Mouse (Mus musculus): ENCODE data around the gene Dcdc2b. TPM values are rescaled to one million over a fixed set of nuclear protein-coding genes. Genes with fewer than 3 reads are reported as not detected.

Gene Dcdc2b
- total and polyA plus RNA-seq, 3 experiments: 0.39 to 1.7 (median 0.45) TPM

DNA sequence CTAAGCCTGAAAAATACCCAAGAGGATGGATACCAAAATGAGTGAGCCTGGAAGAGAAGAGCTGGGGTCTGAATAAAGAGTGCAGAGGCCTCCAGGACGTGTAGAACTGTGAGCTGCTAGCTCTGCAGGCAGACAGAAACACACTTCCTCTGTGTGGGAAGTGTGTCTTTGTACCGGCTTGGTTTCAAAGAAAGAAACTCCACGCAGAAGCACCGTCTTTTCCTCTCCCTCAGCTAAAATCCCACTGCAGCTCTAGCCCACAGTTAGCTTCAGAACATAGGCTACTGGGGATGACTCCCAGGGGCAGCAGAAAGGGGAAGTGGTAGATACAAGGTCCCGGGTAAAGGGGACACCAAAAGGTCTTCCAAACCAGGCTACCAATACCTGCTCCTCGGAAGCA lies 31.1 kb upstream of the Dcdc2b start:
- Histone ChIP-seq H3K36me3 (ENCODE audit: control insufficient read depth, insufficient read depth, low read length) (no peaks in the 10 kb centered on the region), H3K27ac (no peak overlapping the region), H3K9ac (ENCODE audit: low read depth, low read length) (no peak overlapping the region), H3K27me3 (ENCODE audit: control insufficient read depth, insufficient read depth, low read length) (no peaks in the 10 kb centered on the region), H3K4me3 (no peak overlapping the region), H3K4me1 (ENCODE audit: control insufficient read depth, insufficient read depth, low read length) (no peaks in the 10 kb centered on the region), H3K79me2 (replicated peaks; ENCODE audit: control insufficient read depth, insufficient read depth, low read length) (no peaks in the 10 kb centered on the region)
- no peak for TF ChIP-seq CTCF (IDR thresholded peaks at IDR 0.05)
- no peak for TF ChIP-seq POLR2A (IDR thresholded peaks at IDR 0.05; ENCODE audit: insufficient read depth, low read depth, low read length)
- no peak for TF ChIP-seq EP300 (IDR thresholded peaks at IDR 0.05; ENCODE audit: insufficient read depth, low read depth, low read length)
- no peak for DNase-seq
- 78% methylated on average over 6 of the region's 6 CpGs for WGBS
- intact Hi-C loops (cut with DNase I): no loop called here

DNA sequence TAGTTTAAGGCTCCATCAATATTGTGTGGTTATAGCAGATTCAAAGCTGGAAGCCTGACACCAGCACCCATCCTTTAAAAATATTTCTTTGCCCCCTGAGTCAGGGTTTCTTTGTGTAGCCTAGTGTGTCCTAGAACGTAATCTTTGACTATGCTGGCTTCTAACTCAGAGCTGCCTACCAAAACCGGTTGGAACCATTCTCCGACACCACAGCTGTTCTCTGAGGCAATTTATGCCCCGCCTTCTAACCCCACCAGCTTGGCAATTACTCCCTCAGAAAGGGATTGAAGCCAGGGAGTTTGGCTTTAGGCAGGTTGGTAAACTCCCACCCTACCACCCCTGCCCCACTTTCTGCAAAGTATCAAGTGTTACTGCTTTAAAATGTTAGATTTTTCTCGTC lies 27.7 kb upstream of the Dcdc2b start:
- H3K27me3 ChIP-seq (ENCODE audit: control insufficient read depth, insufficient read depth, low read length): no peaks in the 10 kb centered on the region
- peaks cover 2% of the 10 kb centered on the region for H3K4me1 ChIP-seq (ENCODE audit: control insufficient read depth, insufficient read depth, low read length)
- intact Hi-C loops (cut with DNase I): loop anchor here (2.0 kb wide), 1 partner anchor 29 kb away; no protein-coding TSS in a partner anchor
- H3K36me3 ChIP-seq (ENCODE audit: control insufficient read depth, insufficient read depth, low read length): peaks cover 4% of the 10 kb centered on the region; the same call in 1 of the 2 replicates
- no peak overlapping the region; the same call in 1 of the 2 replicates for H3K27ac ChIP-seq
- no peak overlapping the region for H3K9ac ChIP-seq (ENCODE audit: low read depth, low read length)
- no peak overlapping the region for H3K4me3 ChIP-seq
- 50% methylated on average over 5 of the region's 5 CpGs for WGBS
- TF ChIP-seq CTCF (IDR thresholded peaks at IDR 0.05) (no peak), POLR2A (IDR thresholded peaks at IDR 0.05; ENCODE audit: insufficient read depth, low read depth, low read length) (no peak), EP300 (IDR thresholded peaks at IDR 0.05; ENCODE audit: insufficient read depth, low read depth, low read length) (no peak)
- no peaks in the 10 kb centered on the region; the same call in 1 of the 2 replicates for H3K79me2 ChIP-seq (replicated peaks; ENCODE audit: control insufficient read depth, insufficient read depth, low read length)
- no peak for DNase-seq

DNA sequence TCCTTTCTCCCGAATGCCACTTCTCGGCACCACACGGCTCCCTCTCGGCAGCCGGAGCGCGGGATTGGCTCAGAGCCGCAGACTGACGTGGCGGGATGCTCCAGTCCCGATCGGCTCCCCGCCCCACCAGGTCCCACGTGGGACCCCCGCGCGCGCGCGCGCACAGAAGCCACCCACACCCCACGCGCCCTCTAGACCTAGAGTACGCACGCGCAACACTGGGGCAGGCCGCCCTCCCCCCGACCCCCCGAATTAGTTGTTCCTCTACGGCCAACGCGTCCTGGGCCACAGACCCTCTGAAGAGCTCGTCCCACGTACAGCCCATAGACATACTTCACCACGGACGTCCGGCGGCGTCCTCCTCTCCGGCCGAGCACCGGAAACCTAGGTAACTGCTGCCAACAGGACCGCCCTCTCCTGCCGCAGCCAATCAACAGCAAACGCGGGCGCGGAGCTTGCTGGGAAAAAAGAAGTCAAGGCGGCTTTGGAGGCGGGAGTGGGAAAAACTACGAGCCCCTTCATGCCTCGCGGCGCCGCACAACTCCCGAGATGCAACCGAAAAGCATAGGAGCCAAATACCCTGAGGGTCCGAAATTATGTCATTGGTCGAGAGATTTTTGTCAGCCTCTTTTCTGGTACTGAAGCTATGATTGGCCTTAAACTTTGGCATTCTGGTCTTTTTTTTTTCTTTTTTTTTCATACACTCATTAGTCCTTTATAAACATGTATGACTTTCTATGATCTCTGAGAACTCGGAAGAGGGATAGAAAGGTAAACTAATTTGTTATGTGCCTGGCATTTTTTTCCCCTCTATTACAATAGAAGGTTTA lies 26.8 kb upstream of the Dcdc2b start, which contains the start of gene Txlna:
Txlna (minus strand) TSS at position 428 of the 830 bp plus-strand sequence.
- WGBS: under 1% methylated on average over 60 of the region's 60 CpGs
- intact Hi-C loops (cut with DNase I): loop anchor here (1.0 kb wide), 1 partner anchor 17 kb away; no protein-coding TSS in a partner anchor
- peaks cover 4% of the 10 kb centered on the region; the same call in 1 of the 2 replicates for H3K36me3 ChIP-seq (ENCODE audit: control insufficient read depth, insufficient read depth, low read length)

DNA sequence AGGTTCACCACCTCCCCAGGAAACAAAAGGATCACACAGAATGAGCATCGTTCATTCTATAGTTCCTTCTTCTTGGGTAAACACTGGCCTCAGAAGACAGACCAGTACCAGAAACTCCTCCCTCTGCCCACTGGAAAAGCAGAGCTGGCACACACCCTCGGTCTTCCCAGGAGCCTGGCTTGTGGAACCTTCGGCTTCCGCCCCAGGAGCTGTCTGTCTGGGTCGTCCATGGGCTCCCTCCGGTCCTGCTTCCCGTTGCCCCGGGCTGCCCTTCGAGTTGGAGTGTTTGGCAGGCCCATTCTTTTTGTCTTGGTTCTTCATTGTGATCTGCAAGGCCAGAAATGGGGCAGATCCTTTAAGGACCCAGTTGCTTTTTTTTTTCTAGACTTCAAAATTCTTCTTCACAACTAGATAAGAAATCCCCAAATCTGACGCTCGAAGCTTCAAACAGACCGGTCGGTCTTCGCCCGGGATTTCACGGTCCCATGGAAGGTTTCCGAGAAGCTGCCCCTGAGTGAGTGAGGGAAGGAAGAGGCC lies 26.1 kb upstream of the Dcdc2b start:
- intact Hi-C loops (cut with DNase I): loop anchor here (1.0 kb wide), 1 partner anchor 16 kb away; no protein-coding TSS in a partner anchor
- Histone ChIP-seq H3K4me3 (peak overlapping the region; percentile 60), H3K4me1 (ENCODE audit: control insufficient read depth, insufficient read depth, low read length) (peaks cover 2% of the 10 kb centered on the region), H3K36me3 (ENCODE audit: control insufficient read depth, insufficient read depth, low read length) (peaks cover 4% of the 10 kb centered on the region; the same call in 1 of the 2 replicates), H3K27ac (peak overlapping the region; percentile 83), H3K9ac (ENCODE audit: low read depth, low read length) (peak overlapping the region; percentile 89), H3K79me2 (replicated peaks; ENCODE audit: control insufficient read depth, insufficient read depth, low read length) (no peaks in the 10 kb centered on the region; the same call in 1 of the 2 replicates), H3K27me3 (ENCODE audit: control insufficient read depth, insufficient read depth, low read length) (no peaks in the 10 kb centered on the region)
- under 1% methylated on average over 17 of the region's 17 CpGs for WGBS
- DNase-seq: peak; percentile 61 to 63
- no peak for TF ChIP-seq EP300 (IDR thresholded peaks at IDR 0.05; ENCODE audit: insufficient read depth, low read depth, low read length)

More for the DNA sequence above, 26.8 kb upstream of the Dcdc2b start, which contains the start of gene Txlna:
- no peaks in the 10 kb centered on the region for H3K27me3 ChIP-seq (ENCODE audit: control insufficient read depth, insufficient read depth, low read length)
- peak within 1 kb of the TSS; percentile 60 for H3K4me3 ChIP-seq
- H3K27ac ChIP-seq: peak within 1 kb of the TSS; percentile 83
- DNase-seq: peak; percentile 95 to 97
- TF ChIP-seq CTCF (IDR thresholded peaks at IDR 0.05) (no peak), EP300 (IDR thresholded peaks at IDR 0.05; ENCODE audit: insufficient read depth, low read depth, low read length) (0 out of 2 replicates have a peak, but pooled peaks have one; percentile 22), POLR2A (IDR thresholded peaks at IDR 0.05; ENCODE audit: insufficient read depth, low read depth, low read length) (peak; percentile 85)
- peaks cover 2% of the 10 kb centered on the region for H3K4me1 ChIP-seq (ENCODE audit: control insufficient read depth, insufficient read depth, low read length)
- H3K9ac ChIP-seq (ENCODE audit: low read depth, low read length): peak within 1 kb of the TSS; percentile 89
- H3K79me2 ChIP-seq (replicated peaks; ENCODE audit: control insufficient read depth, insufficient read depth, low read length): no peaks in the 10 kb centered on the region; the same call in 1 of the 2 replicates

DNA sequence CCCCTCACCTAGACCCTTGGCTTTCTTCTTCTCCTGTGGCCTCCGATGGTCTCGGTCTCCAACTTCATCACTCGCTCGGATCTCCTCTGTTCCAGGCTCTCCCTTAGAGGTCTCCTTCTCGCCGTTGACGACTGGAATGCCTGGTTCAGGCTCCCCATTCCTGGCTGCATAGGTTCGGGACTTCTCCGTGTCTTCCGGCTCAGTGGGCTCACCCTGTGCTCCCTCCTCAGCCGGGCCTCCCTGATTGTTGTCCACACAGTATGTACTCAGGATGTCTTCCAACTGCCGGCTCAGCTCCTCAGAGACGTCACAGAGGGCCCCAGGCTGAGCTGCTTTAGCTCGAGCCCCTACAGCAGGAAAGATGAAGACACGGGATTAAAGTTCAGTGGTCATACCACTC lies 25.2 kb upstream of the Dcdc2b start:
- 67% methylated on average over 15 of the region's 15 CpGs for WGBS
- intact Hi-C loops (cut with DNase I): no loop called here
- Histone ChIP-seq H3K36me3 (ENCODE audit: control insufficient read depth, insufficient read depth, low read length) (peaks cover 4% of the 10 kb centered on the region; the same call in 1 of the 2 replicates), H3K4me3 (no peak overlapping the region), H3K27me3 (ENCODE audit: control insufficient read depth, insufficient read depth, low read length) (no peaks in the 10 kb centered on the region), H3K9ac (ENCODE audit: low read depth, low read length) (0 out of 2 replicates have a peak overlapping the region, but pooled peaks have one; percentile 8), H3K27ac (no peak overlapping the region; the same call in 1 of the 2 replicates), H3K4me1 (ENCODE audit: control insufficient read depth, insufficient read depth, low read length) (peaks cover 2% of the 10 kb centered on the region), H3K79me2 (replicated peaks; ENCODE audit: control insufficient read depth, insufficient read depth, low read length) (no peaks in the 10 kb centered on the region; the same call in 1 of the 2 replicates)
- TF ChIP-seq CTCF (IDR thresholded peaks at IDR 0.05): no peak
- TF ChIP-seq POLR2A (IDR thresholded peaks at IDR 0.05; ENCODE audit: insufficient read depth, low read depth, low read length): no peak
- no peak for TF ChIP-seq EP300 (IDR thresholded peaks at IDR 0.05; ENCODE audit: insufficient read depth, low read depth, low read length)
- DNase-seq: no peak

Measured in heart, adult 2 months (tissue).